Mouse (Mus musculus): ENCODE measurements around the gene Nmnat2. TPM values are rescaled to one million over a fixed set of nuclear protein-coding genes. Genes with fewer than 3 reads are reported as not detected.

Gene Nmnat2
- polyA plus RNA-seq, 1 experiment from 2014 or later = 38.8 TPM

DNA sequence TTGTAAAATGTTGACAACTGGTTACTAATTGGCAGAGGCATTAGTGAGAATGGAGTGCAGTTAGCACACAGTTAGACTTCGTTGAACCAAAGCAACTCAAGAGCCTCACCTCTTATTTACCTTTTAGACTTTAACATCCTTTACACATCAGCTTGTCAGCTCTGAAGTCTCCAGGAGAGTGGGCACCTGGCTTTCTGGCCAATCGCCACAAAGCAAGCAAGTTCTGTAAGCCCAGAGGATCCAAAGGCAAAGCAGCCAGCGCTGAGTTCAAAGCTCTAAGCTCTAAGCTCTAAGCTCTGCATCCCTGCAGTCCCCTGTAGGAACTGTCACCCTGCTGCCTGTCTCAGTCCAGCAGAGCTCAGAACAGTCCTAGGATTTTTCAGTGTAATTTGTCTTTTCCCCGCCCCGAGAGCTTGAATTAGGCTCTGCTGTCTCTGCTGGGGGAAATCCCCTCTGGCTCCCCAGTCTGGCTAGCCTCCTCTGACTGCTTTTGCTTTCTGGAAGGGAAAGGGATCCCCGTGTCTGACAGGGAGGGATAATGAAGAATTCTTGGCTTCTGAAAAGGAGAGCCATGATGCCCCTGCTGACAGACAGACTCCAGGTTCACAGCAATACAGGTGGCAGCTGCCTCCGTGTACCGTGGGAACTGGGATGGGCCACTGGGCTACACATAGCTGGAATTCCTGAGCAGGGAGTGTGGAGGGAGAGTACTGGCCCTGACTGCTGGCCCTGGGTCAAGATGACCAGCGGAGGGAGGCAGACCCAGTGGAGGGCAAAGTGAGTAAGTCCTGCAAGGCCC is 136.8 kb downstream of the Nmnat2 start:
- 34% methylated on average over 9 of the region's 9 CpGs for WGBS
- Histone ChIP-seq H3K9ac (0 out of 2 replicates have a peak overlapping the region, but pooled peaks have one; percentile 1), H3K4me2 (no peak overlapping the region), H3K4me3 (no peak overlapping the region), H3K27me3 (0 out of 2 replicates have a peak, but pooled peaks cover 4% of the 10 kb centered on the region), H3K27ac (no peak overlapping the region), H3K4me1 (peaks cover 9% of the 10 kb centered on the region), H3K36me3 (ENCODE audit: poor library complexity, severe bottlenecking) (0 out of 2 replicates have a peak, but pooled peaks cover 8% of the 10 kb centered on the region), H3K9me3 (replicated peaks) (no peaks in the 10 kb centered on the region)
- peak; percentile 50; the same call in 1 of the 2 replicates for ATAC-seq

DNA sequence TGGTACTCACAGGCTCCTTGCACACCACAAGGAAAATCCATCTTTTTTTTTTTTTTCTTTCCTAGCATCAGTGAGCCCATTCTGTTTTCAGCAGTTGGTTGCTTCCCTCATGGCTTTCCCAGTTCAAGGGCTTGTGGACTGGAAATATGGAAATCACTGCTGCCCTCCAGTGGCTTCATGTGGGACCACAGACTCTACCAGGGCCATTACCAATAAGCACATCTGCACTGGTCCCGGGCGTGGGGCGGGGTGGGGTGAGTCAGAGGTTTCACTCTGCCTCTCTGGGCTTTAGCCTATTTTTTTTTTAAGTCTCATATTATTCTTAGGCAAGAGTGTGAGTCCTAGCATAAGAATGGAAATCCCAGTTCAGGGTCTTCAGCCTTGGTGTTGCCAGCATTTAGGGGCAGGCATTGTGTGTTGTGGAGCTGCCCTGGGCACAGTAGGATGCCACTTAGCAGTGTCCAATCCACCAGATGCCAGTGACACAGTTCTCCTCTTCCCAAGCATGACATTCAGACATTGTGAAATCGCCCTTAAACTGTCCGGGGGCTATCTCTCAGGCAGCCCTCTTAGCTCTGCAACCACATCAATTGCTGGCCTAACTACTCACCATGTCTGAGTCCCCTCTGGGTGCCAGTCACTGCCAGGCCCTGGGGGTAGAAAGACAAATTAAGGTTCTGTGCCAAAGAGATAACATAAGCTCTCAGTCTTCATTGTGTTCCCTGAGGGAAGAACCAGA is 137.6 kb downstream of the Nmnat2 start:
- peaks cover 9% of the 10 kb centered on the region for H3K4me1 ChIP-seq
- 55% methylated on average over 5 of the region's 5 CpGs for WGBS
- no peak overlapping the region for H3K27ac ChIP-seq
- peak; percentile 76 for ATAC-seq
- 0 out of 2 replicates have a peak overlapping the region, but pooled peaks have one; percentile 1 for H3K9ac ChIP-seq
- H3K4me2 ChIP-seq = no peak overlapping the region
- H3K27me3 ChIP-seq = 0 out of 2 replicates have a peak, but pooled peaks cover 4% of the 10 kb centered on the region
- H3K4me3 ChIP-seq = no peak overlapping the region
- H3K9me3 ChIP-seq (replicated peaks) = no peaks in the 10 kb centered on the region
- 0 out of 2 replicates have a peak, but pooled peaks cover 7% of the 10 kb centered on the region for H3K36me3 ChIP-seq (ENCODE audit: poor library complexity, severe bottlenecking)

DNA sequence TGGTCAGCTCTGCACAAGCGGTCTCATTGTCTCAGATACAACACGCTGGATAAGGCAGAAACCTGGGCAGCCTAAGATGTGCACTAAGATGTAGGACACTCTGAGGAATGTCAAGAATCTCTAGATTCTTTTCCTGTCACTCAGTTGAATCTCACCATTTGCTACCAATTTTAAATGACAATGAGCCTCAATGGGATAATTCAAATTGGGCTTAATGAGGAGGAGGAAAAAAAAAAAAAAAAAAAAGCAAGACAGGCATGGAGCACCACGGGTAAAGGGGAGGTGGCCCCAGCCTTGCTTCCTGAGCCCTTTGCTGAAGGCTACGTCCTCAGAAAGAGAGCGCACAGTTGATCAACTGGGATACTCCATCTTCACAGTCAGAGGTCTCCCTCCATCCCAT is 138.4 kb downstream of the Nmnat2 start:
- Histone ChIP-seq H3K27ac (no peak overlapping the region), H3K9me3 (replicated peaks) (no peaks in the 10 kb centered on the region), H3K27me3 (0 out of 2 replicates have a peak, but pooled peaks cover 4% of the 10 kb centered on the region), H3K36me3 (ENCODE audit: poor library complexity, severe bottlenecking) (0 out of 2 replicates have a peak, but pooled peaks cover 2% of the 10 kb centered on the region), H3K4me3 (no peak overlapping the region), H3K4me2 (no peak overlapping the region), H3K4me1 (peaks cover 9% of the 10 kb centered on the region), H3K9ac (no peak overlapping the region)
- no peak for ATAC-seq
- 49% methylated on average over 5 of the region's 5 CpGs for WGBS

DNA sequence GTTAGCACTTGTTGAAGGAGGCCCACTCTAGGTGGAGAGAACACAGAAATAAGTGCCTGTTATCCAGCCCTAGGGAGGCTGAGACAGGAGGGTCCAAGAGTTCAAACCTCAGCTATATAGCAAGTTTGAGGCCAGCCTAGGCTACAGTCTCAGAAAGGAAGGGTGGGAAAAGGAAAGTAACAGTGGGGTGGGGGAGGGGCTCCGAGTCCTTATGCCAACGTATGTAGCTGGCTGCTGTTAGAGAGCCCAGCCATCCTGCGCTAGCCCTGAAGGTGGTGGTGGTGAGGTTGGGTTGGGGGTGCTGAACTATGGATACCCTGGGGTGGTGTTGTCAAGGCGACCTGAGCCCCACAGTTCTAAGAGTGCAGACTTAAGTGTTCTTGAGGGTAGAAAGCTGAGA is 138.8 kb downstream of the Nmnat2 start:
- Histone ChIP-seq H3K9me3 (replicated peaks) (no peaks in the 10 kb centered on the region), H3K4me3 (no peak overlapping the region), H3K4me1 (peaks cover 9% of the 10 kb centered on the region), H3K4me2 (no peak overlapping the region), H3K9ac (no peak overlapping the region), H3K36me3 (ENCODE audit: poor library complexity, severe bottlenecking) (0 out of 2 replicates have a peak, but pooled peaks cover 2% of the 10 kb centered on the region), H3K27ac (no peak overlapping the region), H3K27me3 (0 out of 2 replicates have a peak, but pooled peaks cover 4% of the 10 kb centered on the region)
- WGBS = 70% methylated on average over 4 of the region's 4 CpGs
- ATAC-seq = 0 out of 2 replicates have a peak, but pooled peaks have one; percentile 34

DNA sequence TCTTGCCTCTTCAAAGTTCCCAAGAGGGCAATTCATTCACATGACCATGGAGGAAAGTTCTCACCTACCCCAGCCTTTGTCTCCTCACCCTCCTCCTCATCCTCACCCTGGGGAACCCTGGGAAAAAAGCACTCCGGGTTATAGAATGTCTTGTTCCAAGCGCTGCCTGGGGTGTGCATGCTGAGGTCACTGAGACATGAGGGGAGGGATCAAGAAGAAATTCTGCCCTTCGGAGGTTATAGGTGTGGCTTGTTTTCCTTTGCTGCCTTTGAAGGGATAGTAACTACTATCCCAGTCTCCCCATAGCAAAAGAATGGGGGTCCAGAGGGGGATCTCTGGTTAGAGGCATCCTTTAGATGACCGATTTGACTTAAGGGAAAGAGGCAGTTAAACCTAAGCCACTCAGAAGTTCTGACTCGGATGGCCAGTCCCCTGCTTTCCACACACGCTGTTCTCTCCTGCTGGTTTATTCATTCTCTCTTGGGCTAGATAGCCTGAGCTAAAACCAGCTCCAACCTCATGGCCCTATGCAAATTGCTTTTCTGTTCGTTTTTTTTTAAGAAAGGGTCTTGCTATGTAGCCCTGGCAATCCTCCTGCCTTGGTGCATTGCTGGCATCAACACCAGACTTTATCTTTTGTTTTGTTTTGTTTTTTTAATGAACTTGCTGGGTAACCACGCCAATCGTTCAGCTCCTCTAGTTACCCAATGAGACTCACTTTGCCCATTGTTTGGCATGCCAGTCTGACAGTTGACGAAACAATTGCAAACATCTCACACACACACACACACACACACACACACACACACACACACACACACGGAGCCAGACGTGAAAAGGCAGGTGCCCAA is 139.7 kb downstream of the Nmnat2 start:
- Histone ChIP-seq H3K27ac (no peak overlapping the region), H3K9ac (no peak overlapping the region), H3K36me3 (ENCODE audit: poor library complexity, severe bottlenecking) (0 out of 2 replicates have a peak, but pooled peaks cover 2% of the 10 kb centered on the region), H3K9me3 (replicated peaks) (no peaks in the 10 kb centered on the region), H3K4me3 (no peak overlapping the region), H3K4me1 (peaks cover 9% of the 10 kb centered on the region), H3K4me2 (no peak overlapping the region), H3K27me3 (0 out of 2 replicates have a peak, but pooled peaks cover 4% of the 10 kb centered on the region)
- WGBS = 22% methylated on average over 12 of the region's 12 CpGs
- ATAC-seq = no peak

DNA sequence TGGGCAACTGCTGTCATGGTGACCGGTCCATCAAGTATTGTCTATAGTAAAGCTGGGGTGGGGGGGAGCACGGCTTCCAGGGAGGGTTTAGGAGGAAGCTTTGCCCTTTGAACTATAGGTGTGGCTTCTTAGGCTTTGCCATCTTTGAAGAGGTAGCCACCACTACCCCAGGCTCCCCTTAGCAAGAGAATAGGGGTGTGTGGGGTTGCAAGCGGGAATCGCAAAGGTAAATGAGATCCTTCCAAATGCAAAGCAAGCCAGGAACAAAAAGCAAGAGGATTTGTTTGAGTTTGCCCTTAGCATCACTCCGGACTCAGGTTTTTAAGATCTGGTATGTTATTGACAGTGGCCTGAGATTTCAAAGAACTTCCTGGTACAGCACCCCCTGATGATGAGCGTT is 140.5 kb downstream of the Nmnat2 start:
- no peak overlapping the region for H3K9ac ChIP-seq
- H3K27me3 ChIP-seq = 0 out of 2 replicates have a peak, but pooled peaks cover 4% of the 10 kb centered on the region
- no peak for ATAC-seq
- H3K27ac ChIP-seq = no peak overlapping the region
- 34% methylated on average over 6 of the region's 6 CpGs for WGBS
- no peaks in the 10 kb centered on the region for H3K9me3 ChIP-seq (replicated peaks)
- no peak overlapping the region for H3K4me3 ChIP-seq
- H3K36me3 ChIP-seq (ENCODE audit: poor library complexity, severe bottlenecking) = no peaks in the 10 kb centered on the region
- peaks cover 9% of the 10 kb centered on the region for H3K4me1 ChIP-seq
- no peak overlapping the region for H3K4me2 ChIP-seq

DNA sequence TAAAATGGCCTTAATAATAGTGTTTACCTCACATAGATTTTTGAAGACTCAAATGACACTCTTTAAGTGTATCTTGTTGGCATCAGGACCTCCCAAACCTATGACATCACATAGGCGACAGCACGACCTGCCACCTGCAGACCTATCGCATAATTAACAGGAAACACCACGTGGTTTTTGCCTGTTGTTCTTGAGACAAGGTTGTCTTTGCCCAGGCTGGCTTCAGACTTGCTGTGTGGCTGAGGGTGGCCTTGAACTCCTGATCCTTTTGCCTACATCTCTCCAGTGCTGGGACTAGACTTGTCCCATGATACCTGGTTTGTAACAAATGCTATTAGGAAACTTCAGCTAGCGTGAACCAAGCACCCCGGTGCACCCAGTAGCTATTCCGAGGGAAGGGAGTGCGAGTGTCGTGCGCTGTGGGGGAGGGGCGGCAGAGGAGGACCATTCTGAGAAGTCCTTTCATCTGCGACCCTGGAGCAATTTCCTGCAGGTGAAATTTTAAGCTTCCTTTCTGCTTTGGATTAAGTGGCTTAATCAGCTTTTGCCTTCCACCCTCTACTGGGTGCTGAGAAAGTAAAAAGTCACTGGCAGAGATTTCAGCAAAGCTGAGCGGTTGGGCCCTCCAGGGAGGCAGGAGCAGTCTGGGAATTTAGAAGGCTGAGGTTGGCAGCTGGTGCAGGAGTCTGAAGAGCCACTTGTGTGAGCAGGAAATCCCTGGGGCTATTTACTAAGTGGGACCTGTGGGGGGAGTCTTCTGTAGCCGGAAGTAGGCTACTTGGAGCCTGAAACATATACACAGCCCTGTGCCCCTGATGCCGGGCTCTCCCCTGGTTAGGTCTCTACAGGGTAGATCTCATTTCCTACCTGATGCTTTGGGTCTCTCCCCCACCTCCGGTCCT is 141.3 kb downstream of the Nmnat2 start:
- no peaks in the 10 kb centered on the region for H3K9me3 ChIP-seq (replicated peaks)
- H3K27ac ChIP-seq = no peak overlapping the region
- no peak overlapping the region for H3K4me2 ChIP-seq
- H3K9ac ChIP-seq = no peak overlapping the region
- ATAC-seq = no peak
- 16% methylated on average over 16 of the region's 16 CpGs for whole genome bisulfite sequencing
- H3K4me3 ChIP-seq = no peak overlapping the region
- peaks cover 9% of the 10 kb centered on the region for H3K4me1 ChIP-seq
- no peaks in the 10 kb centered on the region for H3K36me3 ChIP-seq (ENCODE audit: poor library complexity, severe bottlenecking)
- H3K27me3 ChIP-seq = 0 out of 2 replicates have a peak, but pooled peaks cover 4% of the 10 kb centered on the region

DNA sequence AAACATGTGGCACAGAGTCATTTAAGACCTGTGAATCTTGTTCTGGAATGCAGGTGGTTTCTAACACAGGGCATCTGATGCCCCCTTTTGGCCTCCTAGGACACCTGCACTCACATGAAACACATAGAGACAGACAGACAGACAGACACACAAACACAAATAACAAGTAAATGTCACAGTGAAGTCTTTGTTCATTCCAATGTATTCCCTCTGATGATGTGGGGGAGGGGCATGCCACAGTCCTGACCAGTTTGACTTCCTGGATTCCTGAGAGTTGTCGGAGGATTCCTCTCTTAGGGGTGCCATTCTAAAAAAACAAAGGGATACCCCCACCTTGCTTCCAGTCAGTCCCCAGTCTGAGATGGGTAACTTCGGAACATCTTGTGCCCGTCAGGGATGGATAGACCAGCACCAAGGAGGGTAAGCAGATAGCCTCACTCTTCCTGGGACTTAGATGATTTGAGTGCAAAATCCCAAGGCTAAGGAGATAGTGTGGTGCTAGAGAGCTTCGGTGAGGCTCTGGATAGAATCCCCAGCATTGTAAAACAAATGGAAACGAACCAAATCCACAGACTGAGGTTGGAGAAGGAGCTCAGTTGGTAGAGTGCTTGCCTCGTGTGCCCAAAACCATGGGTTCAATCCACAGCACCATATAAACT is 142.4 kb downstream of the Nmnat2 start:
- H3K27me3 ChIP-seq = 0 out of 2 replicates have a peak, but pooled peaks cover 4% of the 10 kb centered on the region
- H3K36me3 ChIP-seq (ENCODE audit: poor library complexity, severe bottlenecking) = no peaks in the 10 kb centered on the region
- H3K4me2 ChIP-seq = no peak overlapping the region
- H3K9me3 ChIP-seq (replicated peaks) = no peaks in the 10 kb centered on the region
- 91% methylated on average over 6 of the region's 6 CpGs for WGBS
- ATAC-seq = no peak
- no peak overlapping the region for H3K27ac ChIP-seq
- H3K9ac ChIP-seq = no peak overlapping the region
- no peak overlapping the region for H3K4me3 ChIP-seq
- peaks cover 9% of the 10 kb centered on the region for H3K4me1 ChIP-seq

DNA sequence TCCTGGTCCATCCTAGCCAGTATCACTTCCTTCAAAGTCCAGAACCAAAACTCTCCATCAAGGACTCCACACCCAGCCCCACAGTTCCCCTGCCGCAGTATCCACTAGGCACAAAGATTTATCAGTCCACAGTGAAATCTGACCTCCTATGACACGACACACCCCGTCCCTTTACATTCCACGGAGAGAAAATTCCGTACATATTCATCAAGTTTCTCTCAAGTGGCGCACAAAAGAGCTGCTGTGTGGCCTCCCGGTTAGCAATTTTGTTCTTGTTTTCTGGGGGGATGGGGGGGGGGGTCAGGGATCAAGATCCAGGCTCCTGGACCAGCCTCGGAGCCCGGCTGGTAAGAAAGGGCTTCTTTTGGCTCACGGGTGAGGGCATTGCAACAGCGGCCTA is 143.8 kb downstream of the Nmnat2 start:
- WGBS = 38% methylated on average over 11 of the region's 11 CpGs
- peaks cover 5% of the 10 kb centered on the region for H3K4me1 ChIP-seq
- H3K9ac ChIP-seq = no peak overlapping the region
- no peak overlapping the region for H3K27ac ChIP-seq
- no peak for ATAC-seq
- no peaks in the 10 kb centered on the region for H3K36me3 ChIP-seq (ENCODE audit: poor library complexity, severe bottlenecking)
- H3K4me3 ChIP-seq = no peak overlapping the region
- H3K27me3 ChIP-seq = 0 out of 2 replicates have a peak, but pooled peaks cover 4% of the 10 kb centered on the region
- no peak overlapping the region for H3K4me2 ChIP-seq
- H3K9me3 ChIP-seq (replicated peaks) = no peaks in the 10 kb centered on the region

DNA sequence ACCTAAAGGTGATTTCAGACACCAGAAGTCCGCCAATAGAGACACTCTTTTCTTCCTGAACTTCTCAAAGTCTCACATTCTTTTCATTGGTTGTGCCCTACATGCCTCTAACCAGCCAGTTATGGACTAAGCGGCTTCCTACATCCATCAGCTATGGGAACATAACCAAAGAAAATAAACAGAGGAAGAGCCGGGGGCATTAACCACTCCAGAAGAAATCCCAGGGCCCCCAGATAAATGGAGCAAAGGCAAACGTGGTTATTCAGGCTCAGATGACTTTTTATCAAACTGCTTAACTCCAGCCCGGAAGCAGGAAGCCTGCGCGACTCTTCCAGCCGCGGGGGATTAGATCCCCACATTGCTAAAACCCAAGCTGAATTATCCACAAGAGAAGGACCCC is 146.1 kb downstream of the Nmnat2 start:
- ATAC-seq = no peak
- Histone ChIP-seq H3K4me1 (no peaks in the 10 kb centered on the region), H3K36me3 (ENCODE audit: poor library complexity, severe bottlenecking) (no peaks in the 10 kb centered on the region), H3K4me2 (no peak overlapping the region), H3K27ac (no peak overlapping the region), H3K9ac (no peak overlapping the region), H3K4me3 (no peak overlapping the region), H3K9me3 (replicated peaks) (no peaks in the 10 kb centered on the region), H3K27me3 (0 out of 2 replicates have a peak, but pooled peaks cover under 1% of the 10 kb centered on the region)
- WGBS = 62% methylated on average over 9 of the region's 9 CpGs

All from forebrain, embryonic 13.5 days (tissue).